Mouse (Mus musculus) frontal cortex, postnatal 14 days (tissue): ENCODE measurements around the gene Spop.

Experiments
- DNase-seq, 2 experiments: peaks; one replicate each; pipeline ENCODE4 v3.0.0; 2022; ENCODE audit warnings: low spot score in 2 of 2

The Spop gene

GRCm38 (mm10) chr11:95519996-95520395, 106.1 kb downstream of the Spop start:
- no peak for DNase-seq

GRCm38 (mm10) chr11:95520456-95521072, 106.7 kb downstream of the Spop start:
- DNase-seq: peak; percentile 68 to 84

- peak; percentile 53 to 74 for DNase-seq
These were observed 107.7 kb downstream of the Spop start for GRCm38 (mm10) chr11:95521563-95521962.

- no peak for DNase-seq
These were observed 113.4 kb downstream of the Spop start for GRCm38 (mm10) chr11:95527307-95527706.

GRCm38 (mm10) chr11:95528231-95528630, 114.4 kb downstream of the Spop start:
- DNase-seq: no peak

GRCm38 (mm10) chr11:95532353-95533072, 118.6 kb downstream of the Spop start:
- no peak for DNase-seq

- peak; percentile 60 to 86 for DNase-seq
These were observed 119.7 kb downstream of the Spop start for GRCm38 (mm10) chr11:95533484-95534160.

GRCm38 (mm10) chr11:95538378-95539104, 124.7 kb downstream of the Spop start:
- no peak for DNase-seq

GRCm38 (mm10) chr11:95540637-95541385, 126.9 kb downstream of the Spop start:
- no peak for DNase-seq
